In the genomic region with DNA sequence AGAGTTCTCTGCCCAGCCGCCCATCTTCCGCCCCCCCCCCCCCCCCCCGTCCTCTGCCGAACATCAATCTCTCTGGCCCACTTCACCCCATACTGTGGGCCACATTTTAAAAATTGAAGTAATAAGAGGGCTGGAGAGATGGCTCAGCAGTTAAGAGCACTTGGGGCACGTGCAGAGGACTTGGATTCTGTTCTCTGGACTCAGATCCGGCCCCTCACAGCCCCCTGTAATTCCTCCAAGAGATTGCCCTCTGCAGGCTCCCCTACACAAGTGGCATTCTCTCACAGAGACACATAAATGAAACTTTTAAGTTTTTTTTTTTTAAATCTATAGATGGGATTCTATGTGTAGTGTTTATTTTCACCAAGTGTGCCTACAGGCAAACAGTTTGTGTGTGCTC, we compare ENCODE assay signal across 8 mouse cellular contexts. TPM values are rescaled to one million over a fixed set of nuclear protein-coding genes. Genes with fewer than 3 reads are reported as not detected.
DNase-seq lines count a peak whose midpoint lies in the region; ATAC-seq and TF ChIP-seq lines count a peak whose summit lies in the region.

No protein-coding gene starts in this region.

- no peaks in the 10 kb centered on the region for H3K9me3 ChIP-seq in embryonic facial prominence, embryonic 14.5 days (ENCODE audit: control insufficient read depth, low read length)
- H3K9me3 ChIP-seq in hindbrain, postnatal 0 days (ENCODE audit: low read length) = no peaks in the 10 kb centered on the region
- H3K9me3 ChIP-seq in midbrain, embryonic 16.5 days (replicated peaks; ENCODE audit: control insufficient read depth, low read length, poor library complexity, severe bottlenecking) = no peaks in the 10 kb centered on the region

- H3K4me1 ChIP-seq in embryonic facial prominence, embryonic 14.5 days (ENCODE audit: control insufficient read depth, insufficient read depth, low read length) = peaks cover 64% of the 10 kb centered on the region
- H3K4me1 ChIP-seq in hindbrain, postnatal 0 days (ENCODE audit: insufficient read depth, low read length) = peaks cover 42% of the 10 kb centered on the region
- H3K4me1 ChIP-seq in midbrain, embryonic 16.5 days (ENCODE audit: control insufficient read depth, insufficient read depth, low read length) = peaks cover 54% of the 10 kb centered on the region

- no peaks in the 10 kb centered on the region for H3K36me3 ChIP-seq in embryonic facial prominence, embryonic 14.5 days (ENCODE audit: control insufficient read depth, insufficient read depth, low read length)
- no peaks in the 10 kb centered on the region for H3K36me3 ChIP-seq in hindbrain, postnatal 0 days (ENCODE audit: insufficient read depth, low read length)
- H3K36me3 ChIP-seq in midbrain, embryonic 16.5 days (ENCODE audit: control insufficient read depth, insufficient read depth, low read length) = no peaks in the 10 kb centered on the region

- no peak for ATAC-seq in embryonic facial prominence, embryonic 14.5 days (ENCODE audit: low read depth)
- no peak for ATAC-seq in hindbrain, postnatal 0 days
- ATAC-seq in midbrain, embryonic 16.5 days = no peak; the same call in 1 of the 2 replicates

- peak overlapping the region; percentile 60 for H3K4me2 ChIP-seq in embryonic facial prominence, embryonic 14.5 days (ENCODE audit: low read depth, low read length)
- peak overlapping the region; percentile 63 for H3K4me2 ChIP-seq in hindbrain, postnatal 0 days (ENCODE audit: low read depth, low read length)
- H3K4me2 ChIP-seq in midbrain, embryonic 16.5 days (ENCODE audit: low read length) = peak overlapping the region; percentile 66

- no peak for TF ChIP-seq CTCF in hindbrain, postnatal 0 days (IDR thresholded peaks at IDR 0.05; ENCODE audit: low read depth)

- peak overlapping the region; percentile 61 for H3K9ac ChIP-seq in embryonic facial prominence, embryonic 14.5 days (ENCODE audit: low read depth, low read length)
- peak overlapping the region; percentile 62; the same call in 1 of the 2 replicates for H3K9ac ChIP-seq in hindbrain, postnatal 0 days (replicated peaks; ENCODE audit: low read length)
- H3K9ac ChIP-seq in midbrain, embryonic 16.5 days (ENCODE audit: low read depth, low read length) = peak overlapping the region; percentile 65

- H3K27me3 ChIP-seq in embryonic facial prominence, embryonic 14.5 days (replicated peaks; ENCODE audit: control insufficient read depth, insufficient read depth, low read length) = no peaks in the 10 kb centered on the region
- H3K27me3 ChIP-seq in hindbrain, postnatal 0 days (ENCODE audit: insufficient read depth, low read length) = no peaks in the 10 kb centered on the region
- no peaks in the 10 kb centered on the region for H3K27me3 ChIP-seq in midbrain, embryonic 16.5 days (ENCODE audit: control insufficient read depth, insufficient read depth, low read depth, low read length)

- peak; percentile 9 for DNase-seq in kidney, adult 11 months
- DNase-seq in kidney, postnatal 10 days = no peak
- no peak for DNase-seq in embryonic facial prominence, embryonic 14.5 days (ENCODE audit: low spot score)
- peak; percentile 30 for DNase-seq in hindbrain, postnatal 0 days (ENCODE audit: low spot score)
- DNase-seq in urinary bladder, adult 18-20 months (ENCODE audit: low spot score in 2 of 2) = no peak
- no peak for DNase-seq in left cerebral cortex, postnatal 36 days (ENCODE audit: low spot score in 2 of 2)
- DNase-seq in cerebellum, adult 18-20 months = no peak

- peak overlapping the region; percentile 64 for H3K27ac ChIP-seq in embryonic facial prominence, embryonic 14.5 days (replicated peaks; ENCODE audit: low read depth, low read length)
- H3K27ac ChIP-seq in hindbrain, postnatal 0 days = peak overlapping the region; percentile 85; the same call in 1 of the 2 replicates
- no peak overlapping the region for H3K27ac ChIP-seq in midbrain, embryonic 16.5 days (ENCODE audit: low read length)

- intact Hi-C loops in left cerebral cortex, postnatal 36 days (cut with DNase I) = no loop called here

- 0 out of 2 replicates have a peak overlapping the region, but pooled peaks have one; percentile 31 for H3K4me3 ChIP-seq in embryonic facial prominence, embryonic 14.5 days (ENCODE audit: low read depth, low read length)
- peak overlapping the region; percentile 28; the same call in 1 of the 2 replicates for H3K4me3 ChIP-seq in hindbrain, postnatal 0 days (ENCODE audit: low read length)
- peak overlapping the region; percentile 31; the same call in 1 of the 2 replicates for H3K4me3 ChIP-seq in midbrain, embryonic 16.5 days (ENCODE audit: low read depth, low read length)

- WGBS in embryonic facial prominence, embryonic 14.5 days = 24% methylated on average over 3 of the region's 6 CpGs
- 0% methylated on average over 5 of the region's 6 CpGs for WGBS in hindbrain, postnatal 0 days
- 12% methylated on average over 6 of the region's 6 CpGs for WGBS in midbrain, embryonic 16.5 days

RNA-seq across cellular contexts. Expression of a gene that starts 23.1 kb away (rescaled TPM):
- 107 and 112 TPM in 2 replicates for polyA plus RNA-seq in embryonic facial prominence, embryonic 14.5 days (2014; fragmentation: Nextera tagmentation; extraction: Ambion mirVana)
- 50.7 and 57.2 TPM in 2 replicates for total RNA-seq in hindbrain, postnatal 0 days (2014; rRNA removed)
- polyA plus RNA-seq in hindbrain, postnatal 0 days (2015; fragmentation: Nextera tagmentation; extraction: Ambion mirVana) = 112 and 116 TPM in 2 replicates
- 107 and 117 TPM in 2 replicates for polyA plus RNA-seq in midbrain, embryonic 16.5 days (2015; fragmentation: Nextera tagmentation; extraction: Ambion mirVana)
- total RNA-seq in left cerebral cortex, postnatal 36 days (2021) = 100 to 1,000 TPM; 232 to 281 TPM

Comparison
In these comparisons a context has a peak if more than half of its experiments do, and no peak if none do; other contexts are left out.
1. DNase-seq: peak in kidney, adult 11 months (single experiment) and hindbrain, postnatal 0 days (single experiment); none in kidney, postnatal 10 days (single experiment), embryonic facial prominence, embryonic 14.5 days (single experiment), urinary bladder, adult 18-20 months (0 of 2), left cerebral cortex, postnatal 36 days (0 of 2) and cerebellum, adult 18-20 months (0 of 2).
2. Peak in every context shown above with its lines, with median percentiles within 50 percentile points of each other: H3K4me2 ChIP-seq, H3K4me3 ChIP-seq and H3K9ac ChIP-seq.